Mouse (Mus musculus): ENCODE data around the gene Gm26661. TPM values are rescaled to one million over a fixed set of nuclear protein-coding genes. Genes with fewer than 3 reads are reported as not detected.

The Gm26661 gene
- polyA plus RNA-seq (2014; fragmentation: Nextera tagmentation; extraction: Ambion mirVana), result 0.67 TPM in 1 of 2 replicates, not detected in the other

GRCm38 (mm10) chr14:7791532-7792159 lies at the start of gene Gm26661:
TSS of gene Gm26661 (plus strand) at chr14:7791587.
- Histone ChIP-seq H3K9ac (ENCODE audit: low read depth, low read length) (peak within 1 kb of the TSS; percentile 50), H3K4me1 (ENCODE audit: control insufficient read depth, insufficient read depth, low read length) (peaks cover 11% of the 10 kb centered on the region), H3K36me3 (ENCODE audit: control insufficient read depth, insufficient read depth, low read length) (no peaks in the 10 kb centered on the region), H3K27ac (replicated peaks; ENCODE audit: low read depth, low read length) (no peak within 1 kb of the TSS), H3K4me3 (ENCODE audit: low read depth, low read length) (peak within 1 kb of the TSS; percentile 38), H3K4me2 (ENCODE audit: low read depth, low read length) (peak within 1 kb of the TSS; percentile 72), H3K27me3 (replicated peaks; ENCODE audit: control insufficient read depth, insufficient read depth, low read length) (peaks cover 5% of the 10 kb centered on the region; the same call in 1 of the 2 replicates), H3K9me3 (ENCODE audit: control insufficient read depth, low read length) (no peaks in the 10 kb centered on the region)
- WGBS, result 2% methylated on average over 29 of the region's 30 CpGs
- DNase-seq (ENCODE audit: low spot score) (peak; percentile 80), ATAC-seq (ENCODE audit: low read depth) (peak; percentile 91)

- Histone ChIP-seq H3K9me3 (ENCODE audit: control insufficient read depth, low read length) (no peaks in the 10 kb centered on the region), H3K9ac (ENCODE audit: low read depth, low read length) (peak overlapping the region; percentile 26; the same call in 1 of the 2 replicates), H3K4me1 (ENCODE audit: control insufficient read depth, insufficient read depth, low read length) (no peaks in the 10 kb centered on the region), H3K36me3 (ENCODE audit: control insufficient read depth, insufficient read depth, low read length) (no peaks in the 10 kb centered on the region), H3K27ac (replicated peaks; ENCODE audit: low read depth, low read length) (no peak overlapping the region), H3K27me3 (replicated peaks; ENCODE audit: control insufficient read depth, insufficient read depth, low read length) (no peaks in the 10 kb centered on the region), H3K4me2 (ENCODE audit: low read depth, low read length) (peak overlapping the region; percentile 43), H3K4me3 (ENCODE audit: low read depth, low read length) (peak overlapping the region; percentile 10)
- peak; percentile 81 for DNase-seq (ENCODE audit: low spot score)
- peak; percentile 90 for ATAC-seq (ENCODE audit: low read depth)
- WGBS, result 25% methylated on average over 11 of the region's 11 CpGs
Observed at GRCm38 (mm10) chr14:7748944-7749763, 42.2 kb upstream of the Gm26661 start.

DNA sequence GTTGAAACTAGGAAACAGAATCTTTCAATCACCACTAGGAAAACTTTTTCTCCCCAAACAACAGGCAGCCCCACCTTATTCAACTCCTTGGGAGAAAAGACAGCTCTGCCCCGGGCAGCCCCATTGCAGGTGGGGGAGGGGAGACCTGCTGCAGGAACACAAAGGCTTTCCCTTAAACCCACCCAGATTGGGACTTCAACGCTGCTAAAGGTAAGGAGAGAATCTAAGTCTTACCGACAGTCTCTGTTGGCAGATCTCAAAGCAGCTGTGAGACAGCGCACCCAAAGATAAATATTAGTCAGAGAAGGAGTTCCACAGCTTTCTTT lies 41.7 kb upstream of the Gm26661 start:
- Histone ChIP-seq H3K27me3 (replicated peaks; ENCODE audit: control insufficient read depth, insufficient read depth, low read length) (no peaks in the 10 kb centered on the region), H3K27ac (replicated peaks; ENCODE audit: low read depth, low read length) (no peak overlapping the region), H3K9me3 (ENCODE audit: control insufficient read depth, low read length) (no peaks in the 10 kb centered on the region), H3K4me3 (ENCODE audit: low read depth, low read length) (peak overlapping the region; percentile 10; the same call in 1 of the 2 replicates), H3K36me3 (ENCODE audit: control insufficient read depth, insufficient read depth, low read length) (no peaks in the 10 kb centered on the region), H3K9ac (ENCODE audit: low read depth, low read length) (peak overlapping the region; percentile 26; the same call in 1 of the 2 replicates), H3K4me2 (ENCODE audit: low read depth, low read length) (peak overlapping the region; percentile 43), H3K4me1 (ENCODE audit: control insufficient read depth, insufficient read depth, low read length) (no peaks in the 10 kb centered on the region)
- peak; percentile 32 for DNase-seq (ENCODE audit: low spot score)
- WGBS, result 9% methylated on average over 4 of the region's 4 CpGs
- ATAC-seq (ENCODE audit: low read depth), result peak; percentile 85

GRCm38 (mm10) chr14:7765569-7766314 lies 25.6 kb upstream of the Gm26661 start:
- Histone ChIP-seq H3K9me3 (ENCODE audit: control insufficient read depth, low read length) (no peaks in the 10 kb centered on the region), H3K4me3 (ENCODE audit: low read depth, low read length) (no peak overlapping the region), H3K9ac (ENCODE audit: low read depth, low read length) (no peak overlapping the region), H3K27ac (replicated peaks; ENCODE audit: low read depth, low read length) (no peak overlapping the region), H3K4me2 (ENCODE audit: low read depth, low read length) (no peak overlapping the region), H3K36me3 (ENCODE audit: control insufficient read depth, insufficient read depth, low read length) (no peaks in the 10 kb centered on the region), H3K4me1 (ENCODE audit: control insufficient read depth, insufficient read depth, low read length) (no peaks in the 10 kb centered on the region), H3K27me3 (replicated peaks; ENCODE audit: control insufficient read depth, insufficient read depth, low read length) (no peaks in the 10 kb centered on the region)
- 9% methylated on average over 9 of the region's 9 CpGs for WGBS
- ATAC-seq (ENCODE audit: low read depth) (peak; percentile 92), DNase-seq (ENCODE audit: low spot score) (peak; percentile 86)

DNA sequence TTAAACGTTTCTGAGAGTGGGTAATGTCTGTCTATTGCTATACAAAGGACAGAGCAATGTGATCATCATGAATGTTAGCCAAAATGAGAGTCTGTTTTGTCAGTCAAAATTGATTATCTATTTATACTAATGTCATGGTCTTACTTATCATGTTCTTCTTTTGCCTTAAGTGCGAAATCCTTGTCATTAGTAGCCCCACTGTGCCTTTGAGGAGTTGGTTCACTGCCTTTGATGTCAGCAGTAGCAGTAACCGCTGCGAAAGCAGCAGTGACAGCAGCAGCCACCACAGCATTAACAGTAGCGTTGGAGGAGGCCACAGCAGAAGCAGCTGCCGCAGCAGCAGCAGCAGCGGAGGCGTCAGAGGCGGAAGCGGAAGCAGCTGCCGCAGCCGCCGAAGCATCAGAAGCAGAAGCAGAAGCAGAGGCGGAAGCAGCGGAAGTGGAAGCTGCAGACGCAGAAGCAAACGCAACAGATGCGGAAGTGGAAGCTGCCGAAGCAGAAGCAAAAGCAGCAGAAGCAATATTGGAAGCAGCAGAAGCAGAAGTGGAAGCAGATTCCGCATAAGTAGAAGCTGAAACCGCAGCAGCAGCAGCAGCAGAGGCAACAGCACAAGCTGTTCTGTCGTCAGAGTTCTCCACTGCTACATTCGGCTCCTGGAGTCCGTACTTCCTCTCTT lies 17.5 kb upstream of the Gm26661 start:
- peak overlapping the region; percentile 45 for H3K4me3 ChIP-seq (ENCODE audit: low read depth, low read length)
- peak; percentile 75; the same call in 1 of the 2 replicates for ATAC-seq (ENCODE audit: low read depth)
- no peaks in the 10 kb centered on the region for H3K36me3 ChIP-seq (ENCODE audit: control insufficient read depth, insufficient read depth, low read length)
- peak; percentile 91 for DNase-seq (ENCODE audit: low spot score)
- H3K27me3 ChIP-seq (replicated peaks; ENCODE audit: control insufficient read depth, insufficient read depth, low read length), result no peaks in the 10 kb centered on the region
- H3K9me3 ChIP-seq (ENCODE audit: control insufficient read depth, low read length), result no peaks in the 10 kb centered on the region
- H3K9ac ChIP-seq (ENCODE audit: low read depth, low read length), result peak overlapping the region; percentile 61
- no peaks in the 10 kb centered on the region for H3K4me1 ChIP-seq (ENCODE audit: control insufficient read depth, insufficient read depth, low read length)
- WGBS, result 36% methylated on average over 24 of the region's 24 CpGs
- H3K4me2 ChIP-seq (ENCODE audit: low read depth, low read length), result peak overlapping the region; percentile 50
- H3K27ac ChIP-seq (replicated peaks; ENCODE audit: low read depth, low read length), result peak overlapping the region; percentile 63

- WGBS, result 41% methylated on average over 13 of the region's 13 CpGs
- no peak overlapping the region for H3K9ac ChIP-seq (ENCODE audit: low read depth, low read length)
- peaks cover 2% of the 10 kb centered on the region; the same call in 1 of the 2 replicates for H3K4me1 ChIP-seq (ENCODE audit: control insufficient read depth, insufficient read depth, low read length)
- no peaks in the 10 kb centered on the region for H3K36me3 ChIP-seq (ENCODE audit: control insufficient read depth, insufficient read depth, low read length)
- no peak overlapping the region for H3K27ac ChIP-seq (replicated peaks; ENCODE audit: low read depth, low read length)
- no peak overlapping the region for H3K4me3 ChIP-seq (ENCODE audit: low read depth, low read length)
- H3K4me2 ChIP-seq (ENCODE audit: low read depth, low read length), result no peak overlapping the region
- DNase-seq (ENCODE audit: low spot score) (no peak), ATAC-seq (ENCODE audit: low read depth) (no peak)
- no peaks in the 10 kb centered on the region for H3K9me3 ChIP-seq (ENCODE audit: control insufficient read depth, low read length)
- H3K27me3 ChIP-seq (replicated peaks; ENCODE audit: control insufficient read depth, insufficient read depth, low read length), result 0 out of 2 replicates have a peak, but pooled peaks cover 2% of the 10 kb centered on the region
Observed at GRCm38 (mm10) chr14:7786073-7786472, 5.3 kb upstream of the Gm26661 start.

DNA sequence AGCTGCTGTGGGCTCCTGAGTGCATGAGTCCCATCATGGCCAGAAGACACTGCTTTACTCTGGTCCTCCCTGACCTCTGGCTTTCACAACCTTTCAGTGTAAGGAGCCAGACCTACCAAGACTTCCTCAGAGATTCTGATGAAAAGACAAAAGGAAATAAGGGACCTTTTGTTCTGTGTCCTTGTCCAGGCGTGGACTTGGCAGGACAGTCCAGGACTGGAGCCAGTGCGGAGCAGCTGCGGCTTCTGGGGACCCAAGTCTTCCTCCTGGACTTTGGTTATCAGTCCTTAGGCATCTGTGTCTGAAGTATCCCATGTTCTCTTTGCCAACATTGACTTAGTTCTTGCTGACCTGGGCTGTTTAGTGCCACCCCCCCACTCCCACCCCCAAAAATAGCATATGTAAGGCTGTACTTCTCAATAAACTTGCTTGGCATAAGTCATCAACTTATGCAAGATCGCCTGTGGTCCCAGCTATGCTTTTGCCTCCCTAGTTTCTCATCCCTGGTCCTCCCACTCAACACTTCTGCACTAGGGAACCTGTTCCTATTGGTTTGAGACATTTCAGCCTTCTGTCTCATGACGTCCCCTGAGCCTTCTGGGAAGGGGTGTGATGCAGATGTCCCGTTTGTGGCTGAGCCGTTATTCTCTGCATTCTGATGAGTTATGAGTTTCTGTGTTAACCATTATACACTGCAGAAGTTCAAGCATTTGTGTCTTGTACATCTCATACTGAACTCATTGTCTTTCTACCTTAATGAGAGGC lies 1.9 kb upstream of the Gm26661 start:
- peaks cover 5% of the 10 kb centered on the region; the same call in 1 of the 2 replicates for H3K27me3 ChIP-seq (replicated peaks; ENCODE audit: control insufficient read depth, insufficient read depth, low read length)
- H3K36me3 ChIP-seq (ENCODE audit: control insufficient read depth, insufficient read depth, low read length), result no peaks in the 10 kb centered on the region
- H3K4me1 ChIP-seq (ENCODE audit: control insufficient read depth, insufficient read depth, low read length), result peaks cover 11% of the 10 kb centered on the region
- no peak overlapping the region for H3K4me2 ChIP-seq (ENCODE audit: low read depth, low read length)
- H3K9me3 ChIP-seq (ENCODE audit: control insufficient read depth, low read length), result no peaks in the 10 kb centered on the region
- no peak for ATAC-seq (ENCODE audit: low read depth)
- H3K4me3 ChIP-seq (ENCODE audit: low read depth, low read length), result no peak overlapping the region
- H3K27ac ChIP-seq (replicated peaks; ENCODE audit: low read depth, low read length), result no peak overlapping the region
- H3K9ac ChIP-seq (ENCODE audit: low read depth, low read length), result no peak overlapping the region
- no peak for DNase-seq (ENCODE audit: low spot score)
- 79% methylated on average over 7 of the region's 7 CpGs for WGBS
